Mouse (Mus musculus): Measurements from ENCODE around the gene Nebl. TPM values are rescaled to one million over a fixed set of nuclear protein-coding genes. Genes with fewer than 3 reads are reported as not detected.

Gene Nebl
- polyA plus RNA-seq, 1 experiment from 2014 or later, result 8.8 TPM

- H3K27me3 ChIP-seq (ENCODE audit: control insufficient read depth, insufficient read depth, low read length), result no peaks in the 10 kb centered on the region
- H3K4me3 ChIP-seq (ENCODE audit: low read depth, low read length), result no peak overlapping the region
- no peak overlapping the region for H3K27ac ChIP-seq (ENCODE audit: low read depth, low read length)
- ATAC-seq (ENCODE audit: insufficient read depth, low FRiP score, low TSS enrichment), result no peak
- H3K9me3 ChIP-seq (ENCODE audit: control insufficient read depth, low read length), result no peaks in the 10 kb centered on the region; the same call in 1 of the 2 replicates
- WGBS, result 83% methylated on average over 9 of the region's 9 CpGs
- no peak overlapping the region for H3K9ac ChIP-seq (ENCODE audit: low read length)
- no peaks in the 10 kb centered on the region for H3K4me1 ChIP-seq (ENCODE audit: control insufficient read depth, insufficient read depth, low read length)
- no peak for DNase-seq (ENCODE audit: low spot score)
- no peaks in the 10 kb centered on the region for H3K36me3 ChIP-seq (ENCODE audit: control insufficient read depth, insufficient read depth, low read length)
- H3K4me2 ChIP-seq (ENCODE audit: low read depth), result no peak overlapping the region
Measured at GRCm38 (mm10) chr2:17715149-17715767, 16.0 kb downstream of the Nebl start.

- DNase-seq (ENCODE audit: low spot score) (no peak), ATAC-seq (ENCODE audit: insufficient read depth, low FRiP score, low TSS enrichment) (no peak)
- H3K9ac ChIP-seq (ENCODE audit: low read length), result no peak overlapping the region
- H3K4me2 ChIP-seq (ENCODE audit: low read depth), result no peak overlapping the region
- H3K4me1 ChIP-seq (ENCODE audit: control insufficient read depth, insufficient read depth, low read length), result no peaks in the 10 kb centered on the region
- H3K27me3 ChIP-seq (ENCODE audit: control insufficient read depth, insufficient read depth, low read length), result no peaks in the 10 kb centered on the region
- no peak overlapping the region for H3K27ac ChIP-seq (ENCODE audit: low read depth, low read length)
- H3K4me3 ChIP-seq (ENCODE audit: low read depth, low read length), result no peak overlapping the region
- no peaks in the 10 kb centered on the region; the same call in 1 of the 2 replicates for H3K9me3 ChIP-seq (ENCODE audit: control insufficient read depth, low read length)
- WGBS, result 84% methylated on average over 14 of the region's 14 CpGs
- H3K36me3 ChIP-seq (ENCODE audit: control insufficient read depth, insufficient read depth, low read length), result no peaks in the 10 kb centered on the region
Measured at GRCm38 (mm10) chr2:17714661-17715060, 16.6 kb downstream of the Nebl start.

GRCm38 (mm10) chr2:17714124-17714523 is 17.1 kb downstream of the Nebl start:
- no peak overlapping the region for H3K9ac ChIP-seq (ENCODE audit: low read length)
- no peaks in the 10 kb centered on the region for H3K27me3 ChIP-seq (ENCODE audit: control insufficient read depth, insufficient read depth, low read length)
- H3K9me3 ChIP-seq (ENCODE audit: control insufficient read depth, low read length), result no peaks in the 10 kb centered on the region; the same call in 1 of the 2 replicates
- H3K36me3 ChIP-seq (ENCODE audit: control insufficient read depth, insufficient read depth, low read length), result no peaks in the 10 kb centered on the region
- no peaks in the 10 kb centered on the region for H3K4me1 ChIP-seq (ENCODE audit: control insufficient read depth, insufficient read depth, low read length)
- no peak overlapping the region for H3K27ac ChIP-seq (ENCODE audit: low read depth, low read length)
- H3K4me3 ChIP-seq (ENCODE audit: low read depth, low read length), result no peak overlapping the region
- 65% methylated on average over 4 of the region's 4 CpGs for WGBS
- ATAC-seq (ENCODE audit: insufficient read depth, low FRiP score, low TSS enrichment) (no peak), DNase-seq (ENCODE audit: low spot score) (no peak)
- no peak overlapping the region for H3K4me2 ChIP-seq (ENCODE audit: low read depth)

- H3K36me3 ChIP-seq (ENCODE audit: control insufficient read depth, insufficient read depth, low read length), result no peaks in the 10 kb centered on the region
- 93% methylated on average over 5 of the region's 5 CpGs for WGBS
- no peak for ATAC-seq (ENCODE audit: insufficient read depth, low FRiP score, low TSS enrichment)
Measured at GRCm38 (mm10) chr2:17711216-17711615, 20.0 kb downstream of the Nebl start.

GRCm38 (mm10) chr2:17710083-17710482 is 21.2 kb downstream of the Nebl start:
- Histone ChIP-seq H3K27ac (ENCODE audit: low read depth, low read length) (no peak overlapping the region), H3K4me1 (ENCODE audit: control insufficient read depth, insufficient read depth, low read length) (no peaks in the 10 kb centered on the region), H3K9ac (ENCODE audit: low read length) (no peak overlapping the region), H3K36me3 (ENCODE audit: control insufficient read depth, insufficient read depth, low read length) (no peaks in the 10 kb centered on the region), H3K4me2 (ENCODE audit: low read depth) (no peak overlapping the region), H3K27me3 (ENCODE audit: control insufficient read depth, insufficient read depth, low read length) (no peaks in the 10 kb centered on the region), H3K4me3 (ENCODE audit: low read depth, low read length) (no peak overlapping the region), H3K9me3 (ENCODE audit: control insufficient read depth, low read length) (no peaks in the 10 kb centered on the region)
- ATAC-seq (ENCODE audit: insufficient read depth, low FRiP score, low TSS enrichment) (no peak), DNase-seq (ENCODE audit: low spot score) (no peak)
- WGBS, result 74% methylated on average over 2 of the region's 2 CpGs

More at GRCm38 (mm10) chr2:17711216-17711615, 20.0 kb downstream of the Nebl start:
- Histone ChIP-seq H3K27ac (ENCODE audit: low read depth, low read length) (no peak overlapping the region), H3K27me3 (ENCODE audit: control insufficient read depth, insufficient read depth, low read length) (no peaks in the 10 kb centered on the region), H3K9ac (ENCODE audit: low read length) (no peak overlapping the region), H3K4me3 (ENCODE audit: low read depth, low read length) (no peak overlapping the region), H3K9me3 (ENCODE audit: control insufficient read depth, low read length) (no peaks in the 10 kb centered on the region; the same call in 1 of the 2 replicates), H3K4me2 (ENCODE audit: low read depth) (no peak overlapping the region), H3K4me1 (ENCODE audit: control insufficient read depth, insufficient read depth, low read length) (no peaks in the 10 kb centered on the region)
- no peak for DNase-seq (ENCODE audit: low spot score)

- Histone ChIP-seq H3K4me1 (ENCODE audit: control insufficient read depth, insufficient read depth, low read length) (no peaks in the 10 kb centered on the region), H3K27me3 (ENCODE audit: control insufficient read depth, insufficient read depth, low read length) (no peaks in the 10 kb centered on the region), H3K9ac (ENCODE audit: low read length) (no peak overlapping the region), H3K4me2 (ENCODE audit: low read depth) (no peak overlapping the region), H3K9me3 (ENCODE audit: control insufficient read depth, low read length) (no peaks in the 10 kb centered on the region), H3K27ac (ENCODE audit: low read depth, low read length) (no peak overlapping the region), H3K4me3 (ENCODE audit: low read depth, low read length) (no peak overlapping the region), H3K36me3 (ENCODE audit: control insufficient read depth, insufficient read depth, low read length) (no peaks in the 10 kb centered on the region)
- DNase-seq (ENCODE audit: low spot score) (no peak), ATAC-seq (ENCODE audit: insufficient read depth, low FRiP score, low TSS enrichment) (no peak)
- 79% methylated on average over 5 of the region's 5 CpGs for WGBS
Measured at GRCm38 (mm10) chr2:17705964-17706363, 25.3 kb downstream of the Nebl start.

- 66% methylated on average over 3 of the region's 3 CpGs for WGBS
- ATAC-seq (ENCODE audit: insufficient read depth, low FRiP score, low TSS enrichment) (no peak), DNase-seq (ENCODE audit: low spot score) (no peak)
- Histone ChIP-seq H3K27ac (ENCODE audit: low read depth, low read length) (no peak overlapping the region), H3K4me2 (ENCODE audit: low read depth) (no peak overlapping the region), H3K9me3 (ENCODE audit: control insufficient read depth, low read length) (no peaks in the 10 kb centered on the region), H3K27me3 (ENCODE audit: control insufficient read depth, insufficient read depth, low read length) (no peaks in the 10 kb centered on the region), H3K9ac (ENCODE audit: low read length) (no peak overlapping the region), H3K36me3 (ENCODE audit: control insufficient read depth, insufficient read depth, low read length) (no peaks in the 10 kb centered on the region), H3K4me1 (ENCODE audit: control insufficient read depth, insufficient read depth, low read length) (no peaks in the 10 kb centered on the region), H3K4me3 (ENCODE audit: low read depth, low read length) (no peak overlapping the region)
Measured at GRCm38 (mm10) chr2:17705426-17705825, 25.8 kb downstream of the Nebl start.

GRCm38 (mm10) chr2:17703170-17703512 is 28.1 kb downstream of the Nebl start:
- DNase-seq (ENCODE audit: low spot score) (no peak), ATAC-seq (ENCODE audit: insufficient read depth, low FRiP score, low TSS enrichment) (no peak)
- Histone ChIP-seq H3K27ac (ENCODE audit: low read depth, low read length) (no peak overlapping the region), H3K9ac (ENCODE audit: low read length) (no peak overlapping the region), H3K27me3 (ENCODE audit: control insufficient read depth, insufficient read depth, low read length) (no peaks in the 10 kb centered on the region), H3K4me3 (ENCODE audit: low read depth, low read length) (no peak overlapping the region), H3K9me3 (ENCODE audit: control insufficient read depth, low read length) (no peaks in the 10 kb centered on the region), H3K4me2 (ENCODE audit: low read depth) (no peak overlapping the region), H3K36me3 (ENCODE audit: control insufficient read depth, insufficient read depth, low read length) (no peaks in the 10 kb centered on the region), H3K4me1 (ENCODE audit: control insufficient read depth, insufficient read depth, low read length) (no peaks in the 10 kb centered on the region)
- WGBS, result 75% methylated on average over 2 of the region's 2 CpGs

GRCm38 (mm10) chr2:17702481-17703169 is 28.6 kb downstream of the Nebl start:
- Histone ChIP-seq H3K4me3 (ENCODE audit: low read depth, low read length) (no peak overlapping the region), H3K9me3 (ENCODE audit: control insufficient read depth, low read length) (no peaks in the 10 kb centered on the region), H3K9ac (ENCODE audit: low read length) (no peak overlapping the region), H3K36me3 (ENCODE audit: control insufficient read depth, insufficient read depth, low read length) (no peaks in the 10 kb centered on the region), H3K27me3 (ENCODE audit: control insufficient read depth, insufficient read depth, low read length) (no peaks in the 10 kb centered on the region), H3K4me2 (ENCODE audit: low read depth) (no peak overlapping the region), H3K4me1 (ENCODE audit: control insufficient read depth, insufficient read depth, low read length) (no peaks in the 10 kb centered on the region), H3K27ac (ENCODE audit: low read depth, low read length) (no peak overlapping the region)
- ATAC-seq (ENCODE audit: insufficient read depth, low FRiP score, low TSS enrichment) (no peak), DNase-seq (ENCODE audit: low spot score) (no peak)
- 72% methylated on average over 7 of the region's 7 CpGs for WGBS
